Mouse (Mus musculus): ENCODE data around the gene Apob.

Apob gene

GRCm38 (mm10) chr12:8038081-8038730, 60.8 kb downstream of the Apob start:
- no peak for DNase-seq (ENCODE audit: low spot score)

GRCm38 (mm10) chr12:8042626-8043394, 65.4 kb downstream of the Apob start:
- no peak for DNase-seq (ENCODE audit: low spot score)

GRCm38 (mm10) chr12:8047046-8047445, 69.6 kb downstream of the Apob start:
- no peak for DNase-seq (ENCODE audit: low spot score)

DNA sequence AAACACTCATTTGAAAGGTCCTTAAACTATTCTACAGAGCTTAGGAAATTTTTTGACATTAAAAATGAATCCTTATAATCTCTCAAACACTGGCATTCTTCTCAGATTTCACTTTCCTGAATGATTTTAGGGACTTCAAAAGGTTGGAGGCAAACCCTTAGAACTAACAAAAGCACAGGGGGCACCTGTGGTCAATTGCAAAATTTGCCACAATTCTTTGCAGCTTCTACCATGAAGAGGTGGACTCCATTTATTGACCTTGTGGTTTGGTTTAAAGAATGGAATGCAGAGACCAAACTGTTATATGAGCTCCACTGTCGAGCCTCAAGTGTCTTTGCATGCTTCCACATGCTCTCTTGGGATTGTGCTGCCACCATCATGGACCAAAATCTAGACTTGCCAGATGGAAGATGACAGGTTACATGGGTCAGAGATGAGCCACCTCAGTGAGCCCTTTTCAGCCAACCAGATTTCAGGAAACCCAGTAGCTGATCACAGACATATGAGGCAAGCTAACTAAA, 70.4 kb downstream of the Apob start:
- no peak for DNase-seq (ENCODE audit: low spot score)

GRCm38 (mm10) chr12:8056001-8056640, 78.7 kb downstream of the Apob start:
- no peak for DNase-seq (ENCODE audit: low spot score)

DNA sequence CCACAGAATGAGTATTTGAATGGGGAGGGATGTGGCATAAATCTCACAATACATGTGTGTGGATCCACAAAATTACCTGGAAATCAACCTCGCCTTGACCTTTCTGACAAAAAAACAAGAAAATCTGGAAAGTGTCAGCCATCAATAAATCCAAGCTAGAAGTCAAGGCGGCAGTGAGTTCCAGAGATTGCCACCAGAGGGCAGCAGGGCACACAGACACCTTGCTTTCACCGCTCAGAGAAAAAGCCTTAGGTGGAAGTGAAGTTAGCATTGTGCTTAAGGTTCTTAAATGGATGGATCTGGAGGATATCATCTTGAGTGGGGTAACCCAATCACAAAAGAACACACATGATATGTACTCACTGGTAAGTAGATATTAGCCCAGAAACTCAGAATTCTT, 82.1 kb downstream of the Apob start:
- peak; percentile 14 for DNase-seq (ENCODE audit: low spot score)

DNA sequence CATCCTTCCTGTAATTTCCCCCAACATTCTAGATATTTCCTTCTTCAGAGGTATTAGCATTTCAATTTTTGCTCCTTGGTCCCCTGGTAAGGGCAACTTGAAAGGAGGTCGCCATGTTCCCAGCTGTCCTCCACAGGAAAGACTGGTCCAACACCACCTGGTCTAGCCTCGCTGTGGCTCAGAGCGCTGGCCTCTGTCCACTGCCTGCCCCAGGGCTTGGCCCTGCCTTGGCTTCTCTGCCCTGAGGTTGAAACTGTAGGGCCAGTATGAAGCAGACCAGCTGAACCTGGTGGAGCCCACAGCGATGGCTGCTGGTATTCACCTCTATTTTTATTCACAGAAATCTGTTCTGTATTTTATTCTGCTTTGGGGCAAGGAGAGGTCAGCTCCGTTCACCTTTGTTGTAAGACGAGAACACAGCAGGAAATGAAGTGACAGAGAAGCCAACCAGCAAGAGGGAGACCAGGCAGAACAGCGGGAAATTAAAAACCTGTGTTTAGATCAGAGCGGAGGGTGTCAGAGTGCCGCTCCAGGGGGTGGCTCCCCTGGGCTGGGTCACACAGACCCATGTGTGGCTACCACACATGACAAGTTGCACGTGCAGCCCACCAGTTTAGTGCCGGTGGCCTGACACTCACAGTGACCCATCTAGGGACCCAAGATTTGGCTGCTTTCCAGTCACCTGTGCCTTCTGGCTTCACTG, 86.1 kb downstream of the Apob start:
- no peak for DNase-seq (ENCODE audit: low spot score)
